Mouse (Mus musculus): ENCODE measurements around the gene Cbr3. TPM values are rescaled to one million over a fixed set of nuclear protein-coding genes. Genes with fewer than 3 reads are reported as not detected.

Cbr3 gene
- polyA plus RNA-seq, 1 experiment = 30.6 TPM

DNA sequence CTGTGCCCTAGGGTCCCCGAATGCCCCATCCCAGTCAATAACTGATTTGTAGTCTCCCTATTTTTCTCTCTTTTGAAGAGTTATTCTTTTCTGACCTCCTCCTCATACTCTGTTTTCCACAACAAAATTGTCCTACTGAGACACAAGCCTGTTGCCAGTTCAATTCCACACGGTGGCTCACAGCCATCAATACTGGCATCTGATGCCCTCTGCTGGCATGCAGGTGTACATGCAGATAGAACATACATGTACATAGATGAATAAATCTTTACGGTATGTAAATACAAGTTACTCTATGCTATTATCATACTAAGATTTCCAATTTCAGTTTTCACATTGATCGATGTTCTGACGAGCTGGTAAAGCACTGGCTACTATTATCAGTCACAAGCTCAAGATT, 12.0 kb upstream of the Cbr3 start:
- H3K27me3 ChIP-seq (ENCODE audit: control insufficient read depth, insufficient read depth, insufficient read length) = peaks cover 3% of the 10 kb centered on the region
- H3ac ChIP-seq (ENCODE audit: control insufficient read depth, insufficient read length, low read depth) = no peak overlapping the region
- H3K79me3 ChIP-seq (ENCODE audit: low read depth) = no peaks in the 10 kb centered on the region
- no peaks in the 10 kb centered on the region for H3K36me3 ChIP-seq (ENCODE audit: control insufficient read depth, insufficient read depth)
- TF ChIP-seq MAX (IDR thresholded peaks at IDR 0.05) = no peak
- TF ChIP-seq FOSL1 (IDR thresholded peaks at IDR 0.05; ENCODE audit: insufficient read depth, low read length, poor library complexity, severe bottlenecking) = no peak
- TF ChIP-seq MYOD1 (IDR thresholded peaks at IDR 0.05; ENCODE audit: control insufficient read depth, insufficient read length, low read depth) = no peak
- no peak for TF ChIP-seq CTCF (IDR thresholded peaks at IDR 0.05; ENCODE audit: control insufficient read depth, insufficient read depth, insufficient read length)
- no peak for TF ChIP-seq USF1 (IDR thresholded peaks at IDR 0.05; ENCODE audit: low read depth)
- TF ChIP-seq CEBPB (IDR thresholded peaks at IDR 0.05; ENCODE audit: low read depth) = no peak
- TF ChIP-seq MYOG (IDR thresholded peaks at IDR 0.05; ENCODE audit: control insufficient read depth, extremely low read depth, insufficient read length) = no peak
- H3K4me3 ChIP-seq (ENCODE audit: insufficient read depth, poor library complexity, severe bottlenecking) = no peak overlapping the region
- H3K79me2 ChIP-seq (ENCODE audit: control insufficient read depth, insufficient read depth) = no peaks in the 10 kb centered on the region

DNA sequence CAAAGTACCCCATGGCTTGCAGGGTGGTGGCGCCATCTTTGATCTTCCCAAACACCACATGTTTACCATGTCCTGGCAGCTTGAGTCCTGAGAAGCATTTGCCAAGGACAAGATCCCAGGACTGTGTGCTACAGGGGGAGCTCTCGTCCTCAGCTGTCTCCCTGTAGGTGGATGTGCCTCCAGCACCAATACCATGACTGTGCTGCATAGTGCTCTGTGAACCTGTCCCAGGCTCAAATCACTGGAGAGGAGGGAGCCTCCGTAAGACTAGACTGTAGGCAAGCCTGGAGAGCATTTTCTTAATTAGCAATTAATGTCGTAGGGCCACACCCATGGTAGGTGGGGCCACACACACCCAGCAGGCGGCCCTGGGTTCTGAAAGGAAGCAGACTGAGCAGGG, 6.6 kb upstream of the Cbr3 start:
- Histone ChIP-seq H3K27me3 (ENCODE audit: control insufficient read depth, insufficient read depth, insufficient read length) (peaks cover 7% of the 10 kb centered on the region), H3ac (ENCODE audit: control insufficient read depth, insufficient read length, low read depth) (no peak overlapping the region), H3K79me2 (ENCODE audit: control insufficient read depth, insufficient read depth) (no peaks in the 10 kb centered on the region), H3K4me3 (ENCODE audit: insufficient read depth, poor library complexity, severe bottlenecking) (no peak overlapping the region), H3K79me3 (ENCODE audit: low read depth) (no peaks in the 10 kb centered on the region), H3K36me3 (ENCODE audit: control insufficient read depth, insufficient read depth) (no peaks in the 10 kb centered on the region)
- TF ChIP-seq FOSL1 (IDR thresholded peaks at IDR 0.05; ENCODE audit: insufficient read depth, low read length, poor library complexity, severe bottlenecking) (no peak), USF1 (IDR thresholded peaks at IDR 0.05; ENCODE audit: low read depth) (no peak), CTCF (IDR thresholded peaks at IDR 0.05; ENCODE audit: control insufficient read depth, insufficient read depth, insufficient read length) (no peak), MAX (IDR thresholded peaks at IDR 0.05) (no peak), CEBPB (IDR thresholded peaks at IDR 0.05; ENCODE audit: low read depth) (no peak), MYOG (IDR thresholded peaks at IDR 0.05; ENCODE audit: control insufficient read depth, extremely low read depth, insufficient read length) (no peak), MYOD1 (IDR thresholded peaks at IDR 0.05; ENCODE audit: control insufficient read depth, insufficient read length, low read depth) (no peak)

DNA sequence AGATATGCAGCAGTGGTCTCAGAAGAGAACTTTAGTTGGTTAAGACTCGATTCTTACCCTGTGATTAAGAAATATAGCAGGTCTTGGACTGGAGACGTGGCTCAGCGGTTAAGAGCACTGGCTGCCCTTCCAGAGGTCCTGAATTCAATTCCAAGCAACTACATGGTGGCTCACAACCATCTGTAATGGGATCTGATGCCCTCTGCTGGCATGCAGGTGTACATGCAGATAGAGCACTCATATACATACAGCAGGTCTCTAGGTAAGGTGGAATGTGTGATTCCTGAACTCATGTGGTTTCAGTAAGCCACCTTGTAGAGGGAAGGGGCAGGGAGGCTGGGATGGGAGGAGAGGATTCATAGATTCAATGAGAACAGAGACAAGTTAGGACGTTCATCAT, 4.8 kb upstream of the Cbr3 start:
- no peaks in the 10 kb centered on the region for H3K36me3 ChIP-seq (ENCODE audit: control insufficient read depth, insufficient read depth)

DNA sequence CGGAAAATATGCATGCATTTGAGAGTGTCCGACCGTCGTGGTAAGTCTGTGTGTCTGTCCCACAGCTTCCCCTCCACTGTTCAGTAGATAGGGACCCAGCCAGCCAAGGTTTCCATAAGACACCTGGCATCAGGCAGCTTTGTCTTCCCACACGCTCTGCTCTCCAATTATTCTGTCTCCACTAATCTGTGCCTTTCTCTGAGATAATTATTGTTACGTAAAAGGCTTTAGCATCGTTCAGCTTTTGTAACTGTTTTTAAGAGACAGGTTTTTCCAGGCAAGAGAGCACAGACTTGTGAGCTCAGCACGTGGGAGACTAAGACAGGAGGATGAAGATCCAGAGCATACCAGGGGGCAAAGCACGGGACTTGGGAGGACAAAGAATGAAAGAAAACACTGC, 3.9 kb upstream of the Cbr3 start:
- no peak overlapping the region for H3K4me3 ChIP-seq (ENCODE audit: insufficient read depth, poor library complexity, severe bottlenecking)
- H3K79me2 ChIP-seq (ENCODE audit: control insufficient read depth, insufficient read depth) = no peaks in the 10 kb centered on the region
- H3ac ChIP-seq (ENCODE audit: control insufficient read depth, insufficient read length, low read depth) = no peak overlapping the region
- H3K27me3 ChIP-seq (ENCODE audit: control insufficient read depth, insufficient read depth, insufficient read length) = peaks cover 7% of the 10 kb centered on the region
- H3K36me3 ChIP-seq (ENCODE audit: control insufficient read depth, insufficient read depth) = no peaks in the 10 kb centered on the region
- TF ChIP-seq CEBPB (IDR thresholded peaks at IDR 0.05; ENCODE audit: low read depth) = no peak
- no peak for TF ChIP-seq MYOG (IDR thresholded peaks at IDR 0.05; ENCODE audit: control insufficient read depth, extremely low read depth, insufficient read length)
- no peak for TF ChIP-seq USF1 (IDR thresholded peaks at IDR 0.05; ENCODE audit: low read depth)
- no peak for TF ChIP-seq FOSL1 (IDR thresholded peaks at IDR 0.05; ENCODE audit: insufficient read depth, low read length, poor library complexity, severe bottlenecking)
- TF ChIP-seq CTCF (IDR thresholded peaks at IDR 0.05; ENCODE audit: control insufficient read depth, insufficient read depth, insufficient read length) = no peak
- TF ChIP-seq MYOD1 (IDR thresholded peaks at IDR 0.05; ENCODE audit: control insufficient read depth, insufficient read length, low read depth) = no peak
- TF ChIP-seq MAX (IDR thresholded peaks at IDR 0.05) = no peak
- H3K79me3 ChIP-seq (ENCODE audit: low read depth) = no peaks in the 10 kb centered on the region

More for the DNA sequence above, 4.8 kb upstream of the Cbr3 start:
- no peak overlapping the region for H3ac ChIP-seq (ENCODE audit: control insufficient read depth, insufficient read length, low read depth)
- H3K79me3 ChIP-seq (ENCODE audit: low read depth) = no peaks in the 10 kb centered on the region
- H3K79me2 ChIP-seq (ENCODE audit: control insufficient read depth, insufficient read depth) = no peaks in the 10 kb centered on the region
- peaks cover 7% of the 10 kb centered on the region for H3K27me3 ChIP-seq (ENCODE audit: control insufficient read depth, insufficient read depth, insufficient read length)
- H3K4me3 ChIP-seq (ENCODE audit: insufficient read depth, poor library complexity, severe bottlenecking) = no peak overlapping the region
- TF ChIP-seq USF1 (IDR thresholded peaks at IDR 0.05; ENCODE audit: low read depth) (no peak), CTCF (IDR thresholded peaks at IDR 0.05; ENCODE audit: control insufficient read depth, insufficient read depth, insufficient read length) (no peak), CEBPB (IDR thresholded peaks at IDR 0.05; ENCODE audit: low read depth) (no peak), MYOD1 (IDR thresholded peaks at IDR 0.05; ENCODE audit: control insufficient read depth, insufficient read length, low read depth) (no peak), FOSL1 (IDR thresholded peaks at IDR 0.05; ENCODE audit: insufficient read depth, low read length, poor library complexity, severe bottlenecking) (no peak)

GRCm38 (mm10) chr16:93682156-93682688, 793 bp upstream of the Cbr3 start:
- Histone ChIP-seq H3K27me3 (ENCODE audit: control insufficient read depth, insufficient read depth, insufficient read length) (no peaks in the 10 kb centered on the region), H3K79me2 (ENCODE audit: control insufficient read depth, insufficient read depth) (no peaks in the 10 kb centered on the region), H3ac (ENCODE audit: control insufficient read depth, insufficient read length, low read depth) (no peak overlapping the region), H3K79me3 (ENCODE audit: low read depth) (no peaks in the 10 kb centered on the region), H3K36me3 (ENCODE audit: control insufficient read depth, insufficient read depth) (no peaks in the 10 kb centered on the region), H3K4me3 (ENCODE audit: insufficient read depth, poor library complexity, severe bottlenecking) (no peak overlapping the region)
- TF ChIP-seq FOSL1 (IDR thresholded peaks at IDR 0.05; ENCODE audit: insufficient read depth, low read length, poor library complexity, severe bottlenecking) = no peak

DNA sequence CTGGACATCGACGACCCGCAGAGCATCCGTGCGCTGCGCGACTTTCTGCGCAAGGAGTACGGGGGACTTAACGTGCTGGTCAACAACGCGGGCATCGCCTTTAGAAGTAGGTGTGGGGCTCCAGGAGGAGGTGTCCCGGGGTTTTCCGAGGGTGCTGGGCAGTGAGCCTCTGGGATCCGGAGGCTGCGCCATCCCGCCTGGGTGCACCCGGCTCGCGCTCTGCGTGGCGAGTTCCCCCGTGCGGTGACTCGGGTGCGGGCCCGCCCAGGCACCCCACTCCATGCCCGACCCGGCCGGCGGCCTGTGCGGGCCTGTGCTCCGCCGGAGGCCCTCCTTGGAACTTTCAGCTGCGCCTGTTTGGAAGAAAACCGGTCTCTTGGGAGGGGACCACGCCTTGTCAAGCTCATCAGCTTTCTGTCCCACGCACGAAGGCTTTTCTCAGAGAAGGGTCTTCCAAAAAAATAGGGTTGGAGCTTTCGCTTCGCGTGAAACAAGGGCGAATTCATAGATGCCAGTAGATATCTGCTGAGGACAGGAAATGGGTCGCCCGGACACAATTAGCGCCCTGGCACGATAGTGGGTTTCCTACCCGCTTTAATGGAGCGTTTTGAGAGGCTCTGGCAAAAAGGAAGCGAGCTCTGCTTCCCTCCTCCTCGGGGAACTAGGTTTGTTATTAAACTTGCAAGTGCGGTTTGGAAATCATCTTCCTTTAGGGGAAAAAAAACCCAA, 657 bp downstream of the Cbr3 start:
- H3ac ChIP-seq (ENCODE audit: control insufficient read depth, insufficient read length, low read depth) = peak overlapping the region; percentile 59
- TF ChIP-seq USF1 (IDR thresholded peaks at IDR 0.05; ENCODE audit: low read depth) (no peak), MYOD1 (IDR thresholded peaks at IDR 0.05; ENCODE audit: control insufficient read depth, insufficient read length, low read depth) (no peak), CTCF (IDR thresholded peaks at IDR 0.05; ENCODE audit: control insufficient read depth, insufficient read depth, insufficient read length) (no peak), FOSL1 (IDR thresholded peaks at IDR 0.05; ENCODE audit: insufficient read depth, low read length, poor library complexity, severe bottlenecking) (no peak), CEBPB (IDR thresholded peaks at IDR 0.05; ENCODE audit: low read depth) (no peak), MAX (IDR thresholded peaks at IDR 0.05) (no peak), MYOG (IDR thresholded peaks at IDR 0.05; ENCODE audit: control insufficient read depth, extremely low read depth, insufficient read length) (no peak)
- peak overlapping the region; percentile 45 for H3K4me3 ChIP-seq (ENCODE audit: insufficient read depth, poor library complexity, severe bottlenecking)
- no peaks in the 10 kb centered on the region for H3K36me3 ChIP-seq (ENCODE audit: control insufficient read depth, insufficient read depth)
- H3K79me3 ChIP-seq (ENCODE audit: low read depth) = no peaks in the 10 kb centered on the region
- no peaks in the 10 kb centered on the region for H3K27me3 ChIP-seq (ENCODE audit: control insufficient read depth, insufficient read depth, insufficient read length)
- no peaks in the 10 kb centered on the region for H3K79me2 ChIP-seq (ENCODE audit: control insufficient read depth, insufficient read depth)
